ENCODE assay signal across 8 mouse cellular contexts in genomic region chr4:136636983-136637562, GRCm38 (mm10). TPM values are rescaled to one million over a fixed set of nuclear protein-coding genes. Genes with fewer than 3 reads are reported as not detected.
DNase-seq lines count a peak whose midpoint lies in the region; ATAC-seq and TF ChIP-seq lines count a peak whose summit lies in the region.
"Had no signal": no experiment of that assay in that cellular context is flagged by ENCODE, and none has a peak within 500 bp of the region (broad histone marks: within the 10 kb centered on the region; RNA-seq: fewer than 3 reads in every experiment).

No protein-coding gene starts in this region.

- H3K4me3 ChIP-seq in lung, embryonic 16.5 days (ENCODE audit: low read length): peak overlapping the region; percentile 56
- peak overlapping the region; percentile 51 for H3K4me3 ChIP-seq in forebrain, embryonic 15.5 days
- H3K4me3 ChIP-seq in liver, embryonic 13.5 days (replicated peaks): peak overlapping the region; percentile 47
- H3K4me3 ChIP-seq in stomach, postnatal 0 days (ENCODE audit: low read depth, low read length): peak overlapping the region; percentile 49

- DNase-seq in lung, adult 18-20 months: no peak
- DNase-seq in liver, embryonic 13.5 days: no peak
- DNase-seq in stomach, postnatal 0 days (ENCODE audit: low spot score): no peak
- no peak for DNase-seq in urinary bladder, adult 2 months (ENCODE audit: low spot score)
- no peak for DNase-seq in left cerebral cortex, adult 18-20 months (ENCODE audit: low spot score in 2 of 2)

- H3K27me3 ChIP-seq in lung, embryonic 16.5 days (ENCODE audit: control insufficient read depth, insufficient read depth, low read depth, low read length): peaks cover 31% of the 10 kb centered on the region
- peaks cover 24% of the 10 kb centered on the region for H3K27me3 ChIP-seq in forebrain, embryonic 15.5 days
- H3K27me3 ChIP-seq in liver, embryonic 13.5 days: peaks cover 33% of the 10 kb centered on the region
- no peaks in the 10 kb centered on the region for H3K27me3 ChIP-seq in stomach, postnatal 0 days (ENCODE audit: control insufficient read depth, insufficient read depth, low read length)

- peak overlapping the region; percentile 97 for H3K4me2 ChIP-seq in lung, embryonic 16.5 days (ENCODE audit: low read depth, low read length)
- H3K4me2 ChIP-seq in forebrain, embryonic 15.5 days (replicated peaks): peak overlapping the region; percentile 74
- peak overlapping the region; percentile 65 for H3K4me2 ChIP-seq in liver, embryonic 13.5 days
- H3K4me2 ChIP-seq in stomach, postnatal 0 days (replicated peaks; ENCODE audit: low read depth): peak overlapping the region; percentile 93

- TF ChIP-seq CTCF in stomach, postnatal 0 days (IDR thresholded peaks at IDR 0.05; ENCODE audit: low read depth): no peak

- TF ChIP-seq EP300 in stomach, postnatal 0 days (optimal IDR thresholded peaks at IDR 0.05): no peak

- WGBS in lung, embryonic 16.5 days: 15% methylated on average over 37 of the region's 37 CpGs
- WGBS in forebrain, embryonic 15.5 days: 17% methylated on average over 37 of the region's 37 CpGs
- 22% methylated on average over 37 of the region's 37 CpGs for WGBS in liver, embryonic 13.5 days (ENCODE audit: insufficient replicate concordance)
- WGBS in stomach, postnatal 0 days: 16% methylated on average over 35 of the region's 37 CpGs

- H3K27ac ChIP-seq in lung, embryonic 16.5 days (ENCODE audit: low read length): no peak overlapping the region
- H3K27ac ChIP-seq in forebrain, embryonic 15.5 days (replicated peaks): peak overlapping the region; percentile 46
- H3K27ac ChIP-seq in liver, embryonic 13.5 days: no peak overlapping the region
- H3K27ac ChIP-seq in stomach, postnatal 0 days (replicated peaks): no peak overlapping the region

- H3K36me3 ChIP-seq in lung, embryonic 16.5 days (ENCODE audit: control insufficient read depth, insufficient read depth, low read length): no peaks in the 10 kb centered on the region
- H3K36me3 ChIP-seq in forebrain, embryonic 15.5 days: no peaks in the 10 kb centered on the region
- no peaks in the 10 kb centered on the region for H3K36me3 ChIP-seq in liver, embryonic 13.5 days
- no peaks in the 10 kb centered on the region for H3K36me3 ChIP-seq in stomach, postnatal 0 days (ENCODE audit: control insufficient read depth, insufficient read depth, low read length)

- H3K9me3 ChIP-seq in lung, embryonic 16.5 days (ENCODE audit: control insufficient read depth, low read length): no peaks in the 10 kb centered on the region
- H3K9me3 ChIP-seq in forebrain, embryonic 15.5 days: no peaks in the 10 kb centered on the region
- no peaks in the 10 kb centered on the region for H3K9me3 ChIP-seq in liver, embryonic 13.5 days (replicated peaks)
- H3K9me3 ChIP-seq in stomach, postnatal 0 days (ENCODE audit: control insufficient read depth, low read length): no peaks in the 10 kb centered on the region

- peaks cover 9% of the 10 kb centered on the region for H3K4me1 ChIP-seq in lung, embryonic 16.5 days (replicated peaks; ENCODE audit: control insufficient read depth, insufficient read depth, low read length)
- H3K4me1 ChIP-seq in forebrain, embryonic 15.5 days: peaks cover 11% of the 10 kb centered on the region; the same call in 1 of the 2 replicates
- H3K4me1 ChIP-seq in liver, embryonic 13.5 days (replicated peaks): peaks cover 9% of the 10 kb centered on the region
- H3K4me1 ChIP-seq in stomach, postnatal 0 days (replicated peaks; ENCODE audit: control insufficient read depth, insufficient read depth): no peaks in the 10 kb centered on the region

- ATAC-seq in lung, embryonic 16.5 days (ENCODE audit: low read depth): 0 out of 2 replicates have a peak, but pooled peaks have one; percentile 8
- ATAC-seq in forebrain, embryonic 15.5 days (replicated peaks): peak; percentile 60
- ATAC-seq in liver, embryonic 13.5 days (ENCODE audit: low read depth): no peak
- peak; percentile 36; the same call in 1 of the 2 replicates for ATAC-seq in stomach, postnatal 0 days (ENCODE audit: low FRiP score, low TSS enrichment)

- peak overlapping the region; percentile 21; the same call in 1 of the 2 replicates for H3K9ac ChIP-seq in lung, embryonic 16.5 days (ENCODE audit: low read length)
- H3K9ac ChIP-seq in forebrain, embryonic 15.5 days (replicated peaks): peak overlapping the region; percentile 50
- H3K9ac ChIP-seq in liver, embryonic 13.5 days: no peak overlapping the region
- peak overlapping the region; percentile 59 for H3K9ac ChIP-seq in stomach, postnatal 0 days (ENCODE audit: low read length)

RNA-seq across cellular contexts. Expression of gene Lactbl1, which starts 14.7 kb away (rescaled TPM):
- polyA plus RNA-seq in lung, embryonic 16.5 days (2015; fragmentation: Nextera tagmentation; extraction: Ambion mirVana): not detected in 2 replicates
- polyA plus RNA-seq in forebrain, embryonic 15.5 days (2015; fragmentation: Nextera tagmentation; extraction: Ambion mirVana): 0.05 TPM in 1 of 2 replicates, not detected in the other
- polyA plus RNA-seq in liver, embryonic 13.5 days (2015; fragmentation: Nextera tagmentation; extraction: Ambion mirVana): not detected in 2 replicates
- polyA plus RNA-seq in stomach, postnatal 0 days (2015; fragmentation: Nextera tagmentation; extraction: Ambion mirVana): not detected in 2 replicates
- polyA plus RNA-seq in urinary bladder, adult 2 months (2012; rRNA removed): not detected in 2 replicates
- not detected for total RNA-seq in left cerebral cortex, adult 18-20 months (2021)
- total RNA-seq: adrenal gland, adult 18-20 months had no signal

RNA-seq across cellular contexts. Expression of gene Tex46, which starts 26.8 kb away (rescaled TPM):
- polyA plus RNA-seq in lung, embryonic 16.5 days (2015; fragmentation: Nextera tagmentation; extraction: Ambion mirVana): not detected in 2 replicates
- polyA plus RNA-seq in forebrain, embryonic 15.5 days (2015; fragmentation: Nextera tagmentation; extraction: Ambion mirVana): not detected in 2 replicates
- polyA plus RNA-seq in liver, embryonic 13.5 days (2015; fragmentation: Nextera tagmentation; extraction: Ambion mirVana): not detected in 2 replicates
- polyA plus RNA-seq in stomach, postnatal 0 days (2015; fragmentation: Nextera tagmentation; extraction: Ambion mirVana): not detected in 2 replicates
- polyA plus RNA-seq in urinary bladder, adult 2 months (2012; rRNA removed): not detected in 2 replicates
- not detected for total RNA-seq in left cerebral cortex, adult 18-20 months (2021)
- total RNA-seq: adrenal gland, adult 18-20 months had no signal

RNA-seq across cellular contexts. Expression of gene Kdm1a, which starts 34.5 kb away (rescaled TPM):
- polyA plus RNA-seq in lung, embryonic 16.5 days (2015; fragmentation: Nextera tagmentation; extraction: Ambion mirVana): 20.0 and 24.9 TPM in 2 replicates
- 94.3 and 108 TPM in 2 replicates for polyA plus RNA-seq in forebrain, embryonic 15.5 days (2015; fragmentation: Nextera tagmentation; extraction: Ambion mirVana)
- 11.8 and 12.4 TPM in 2 replicates for polyA plus RNA-seq in liver, embryonic 13.5 days (2015; fragmentation: Nextera tagmentation; extraction: Ambion mirVana)
- 13.8 and 15.1 TPM in 2 replicates for polyA plus RNA-seq in stomach, postnatal 0 days (2015; fragmentation: Nextera tagmentation; extraction: Ambion mirVana)
- 41.8 and 42.4 TPM in 2 replicates for polyA plus RNA-seq in urinary bladder, adult 2 months (2012; rRNA removed)
- total RNA-seq in left cerebral cortex, adult 18-20 months (2021): 10 to 100 TPM; 88.7 to 93.5 TPM
